Mouse (Mus musculus) spleen, postnatal 10 days (tissue): ENCODE results near the gene Ccdc85b.

Experiments
- DNase-seq, 2 experiments: peaks; one replicate each; pipeline ENCODE4 v3.0.0; 2021 to 2022; ENCODE audit warnings: low spot score in 2 of 2

The Ccdc85b gene

GRCm38 (mm10) chr19:5456241-5456921 lies 1.3 kb downstream of the Ccdc85b start:
- no peak for DNase-seq

GRCm38 (mm10) chr19:5455568-5455967 lies 2.1 kb downstream of the Ccdc85b start:
- no peak for DNase-seq

GRCm38 (mm10) chr19:5455037-5455436 lies 2.7 kb downstream of the Ccdc85b start:
- DNase-seq = no peak

- no peak for DNase-seq
These were observed 5.9 kb downstream of the Ccdc85b start for GRCm38 (mm10) chr19:5451766-5452165.

- DNase-seq = no peak
These were observed 8.0 kb downstream of the Ccdc85b start for GRCm38 (mm10) chr19:5449673-5450072.

- DNase-seq = peak in 1 of 2 experiments; percentile 56
These were observed 9.1 kb downstream of the Ccdc85b start for GRCm38 (mm10) chr19:5448354-5449150.

- DNase-seq = peak; percentile 60 to 84
These were observed 10.0 kb downstream of the Ccdc85b start, which contains the start of gene Fosl1 for GRCm38 (mm10) chr19:5447515-5448353. TSS of gene Fosl1 (plus strand) at chr19:5447547.

- DNase-seq = no peak
These were observed 11.9 kb downstream of the Ccdc85b start for GRCm38 (mm10) chr19:5445747-5446146.

- DNase-seq = no peak
These were observed 12.7 kb downstream of the Ccdc85b start for GRCm38 (mm10) chr19:5444954-5445353.

GRCm38 (mm10) chr19:5444371-5444908 lies 13.3 kb downstream of the Ccdc85b start:
- no peak for DNase-seq

- DNase-seq = no peak
These were observed 23.7 kb downstream of the Ccdc85b start for GRCm38 (mm10) chr19:5433951-5434350.

GRCm38 (mm10) chr19:5432992-5433852 lies 24.5 kb downstream of the Ccdc85b start:
- DNase-seq = peak in 1 of 2 experiments; percentile 54

- no peak for DNase-seq
These were observed 25.7 kb downstream of the Ccdc85b start for GRCm38 (mm10) chr19:5431911-5432464.

- no peak for DNase-seq
These were observed 27.3 kb downstream of the Ccdc85b start for GRCm38 (mm10) chr19:5430408-5430807.

GRCm38 (mm10) chr19:5429806-5430205 lies 27.9 kb downstream of the Ccdc85b start:
- no peak for DNase-seq

- no peak for DNase-seq
These were observed 28.5 kb downstream of the Ccdc85b start for GRCm38 (mm10) chr19:5429219-5429618.

- DNase-seq = peak in 1 of 2 experiments; percentile 46
These were observed 29.6 kb downstream of the Ccdc85b start for GRCm38 (mm10) chr19:5428083-5428482.

GRCm38 (mm10) chr19:5426640-5427290 lies 30.9 kb downstream of the Ccdc85b start:
- no peak for DNase-seq

- DNase-seq = no peak
These were observed 31.7 kb downstream of the Ccdc85b start for GRCm38 (mm10) chr19:5425906-5426565.
